Mouse (Mus musculus) layer of hippocampus, postnatal 36 days (tissue): ENCODE results near the gene Cux2. TPM values are rescaled to one million over a fixed set of nuclear protein-coding genes. Genes with fewer than 3 reads are reported as not detected.

Experiments used
- DNase-seq, 2 experiments: peaks; one replicate each; pipeline ENCODE4 v3.0.0; 2022
- total RNA-seq, 2 experiments: library from RNA; stranded (reverse); gene quantifications; 2 replicates each; pipeline ENCODE4 v1.2.3; 2021

Gene Cux2
- 10 to 100 TPM; 32.7 to 33.8 TPM for total RNA-seq

DNA sequence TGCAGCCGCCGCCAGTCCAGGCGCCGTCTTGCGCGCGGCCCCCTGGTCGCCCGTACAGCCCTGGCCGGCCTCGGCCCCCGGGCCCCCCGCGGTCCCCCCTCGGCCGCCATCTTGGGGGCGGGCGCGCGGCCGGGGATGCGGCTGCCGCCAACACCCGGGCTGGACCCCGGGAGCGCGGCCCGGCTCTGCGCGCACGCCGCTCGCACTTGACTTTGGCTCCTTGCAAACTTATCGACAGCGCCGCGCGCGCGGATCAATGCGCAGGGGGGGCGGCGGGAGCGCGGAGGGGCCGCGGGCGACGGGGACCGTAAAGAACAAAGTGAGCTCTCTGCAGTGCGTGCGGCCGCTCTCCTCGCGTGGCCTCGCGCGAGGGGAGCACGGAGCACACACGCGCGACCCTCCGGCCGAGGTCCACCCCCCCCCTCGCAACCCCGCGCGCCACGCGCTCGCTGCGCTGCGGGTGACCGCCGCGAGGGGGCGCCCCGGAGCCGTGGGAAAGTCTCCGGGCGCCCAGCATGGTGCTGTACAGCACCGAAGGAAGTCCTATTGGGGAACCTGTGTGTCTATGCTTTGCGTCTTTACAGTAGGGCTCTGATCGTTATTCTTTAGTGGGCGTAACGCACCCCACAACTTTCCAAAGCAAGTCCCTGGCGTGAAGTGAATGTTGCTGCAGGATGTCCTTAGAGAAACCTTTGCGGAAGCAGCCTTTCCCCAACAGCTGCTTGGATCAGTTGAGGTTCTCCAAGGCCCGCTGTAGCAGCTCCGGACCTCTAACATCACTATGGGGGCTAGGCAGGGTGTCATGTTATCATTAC is at the start of gene Cux2:
TSS of gene Cux2 (minus strand) at position 86 of the 815 bp plus-strand sequence.
- peak; percentile 57 to 62 for DNase-seq

DNA sequence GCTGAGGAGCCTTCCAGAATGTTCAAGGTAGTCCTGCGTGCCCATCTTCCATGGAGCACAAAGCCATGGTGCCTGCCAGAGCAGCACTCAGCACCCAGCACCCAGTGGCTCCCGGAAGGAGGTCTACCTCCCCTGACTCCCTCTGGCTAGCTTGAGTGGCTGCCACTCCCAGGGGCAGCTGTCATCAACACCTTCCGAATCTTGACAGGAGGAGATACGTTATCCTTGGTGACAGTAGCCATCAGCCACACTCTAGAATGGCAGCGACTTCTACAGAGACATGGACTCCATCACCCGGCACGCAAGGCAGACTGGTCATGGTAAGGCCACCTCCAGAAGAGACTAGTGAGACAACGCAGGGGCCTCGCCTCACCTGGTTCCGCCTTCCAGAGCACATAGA is 44.5 kb upstream of the Cux2 start:
- DNase-seq, result no peak

DNA sequence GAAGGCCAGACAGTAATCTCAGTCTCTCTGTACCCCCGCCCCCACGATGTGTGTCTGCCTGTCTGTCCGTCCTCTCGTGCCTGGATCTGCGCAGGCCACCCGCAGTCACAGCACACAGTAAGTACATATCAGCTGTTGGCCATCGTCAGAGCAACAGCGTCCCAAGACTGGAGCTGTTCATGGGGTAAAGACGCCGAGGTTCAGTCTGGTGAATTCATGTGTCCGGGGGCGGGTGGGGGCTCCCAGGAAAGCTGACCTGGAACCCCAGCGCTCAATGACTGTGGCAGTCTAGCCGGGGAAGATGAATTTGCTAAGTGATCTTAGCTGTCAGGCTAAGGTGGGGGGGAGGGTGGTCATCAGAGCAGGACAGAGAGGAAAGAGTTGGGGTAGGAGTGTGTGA is 43.8 kb upstream of the Cux2 start:
- DNase-seq, result no peak

DNA sequence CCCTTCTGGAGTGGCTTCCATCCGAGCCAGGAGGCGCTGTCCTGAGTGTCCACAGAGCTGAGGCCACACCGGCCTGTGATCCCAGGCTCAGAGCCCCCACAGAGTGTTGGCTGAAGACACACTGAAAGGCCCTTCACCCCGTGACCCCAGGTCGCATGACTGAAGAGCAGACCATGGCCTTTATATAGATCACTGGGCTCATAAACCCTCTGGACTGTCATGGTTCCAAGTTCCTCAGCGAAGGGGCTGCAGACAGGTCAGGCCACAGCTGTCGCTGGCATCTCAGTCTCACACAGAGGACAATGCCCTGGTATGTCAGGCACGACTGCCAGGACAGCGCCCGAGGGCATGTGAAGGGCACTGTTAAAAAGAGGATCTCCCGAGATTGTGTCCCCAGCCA is 42.9 kb upstream of the Cux2 start:
- no peak for DNase-seq

DNA sequence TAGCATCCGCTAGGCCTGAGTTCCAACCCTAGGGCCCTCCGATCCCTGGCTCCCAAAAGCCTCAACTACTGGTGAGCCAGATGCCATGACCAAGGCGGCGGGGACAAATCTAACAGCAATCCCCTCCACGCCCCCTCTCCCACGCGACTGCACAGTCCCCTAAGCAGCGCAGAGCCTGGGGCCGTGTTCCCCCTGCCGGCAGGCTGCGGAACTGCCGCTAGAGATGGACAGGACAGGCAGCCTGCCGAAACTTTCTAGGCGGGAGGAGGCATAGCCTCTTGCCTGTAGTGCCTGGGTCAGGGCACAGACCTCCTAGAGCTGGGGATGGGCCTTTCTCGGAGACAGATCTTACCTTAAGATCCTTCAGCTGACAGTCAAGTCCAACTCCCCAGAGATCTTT is 41.2 kb upstream of the Cux2 start:
- no peak for DNase-seq

DNA sequence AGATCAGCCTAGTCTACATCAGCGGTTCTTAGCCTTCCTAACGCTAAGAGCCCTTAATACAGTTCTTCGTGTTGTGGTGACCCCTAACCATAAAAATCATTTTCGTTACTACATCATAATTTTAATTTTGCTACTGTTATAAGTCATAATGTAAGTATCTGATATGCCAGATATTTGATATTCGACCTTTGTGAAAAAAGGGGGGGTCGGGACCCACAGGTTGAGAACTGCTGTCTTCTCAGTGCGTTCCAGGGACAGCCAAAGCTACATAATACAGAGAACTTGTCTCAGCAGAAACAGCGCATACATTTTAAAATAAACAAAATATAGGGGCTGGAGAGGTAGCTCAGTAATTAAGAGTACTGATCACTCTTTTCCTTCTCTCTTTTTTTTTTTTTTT is 39.8 kb upstream of the Cux2 start:
- DNase-seq, result no peak

DNA sequence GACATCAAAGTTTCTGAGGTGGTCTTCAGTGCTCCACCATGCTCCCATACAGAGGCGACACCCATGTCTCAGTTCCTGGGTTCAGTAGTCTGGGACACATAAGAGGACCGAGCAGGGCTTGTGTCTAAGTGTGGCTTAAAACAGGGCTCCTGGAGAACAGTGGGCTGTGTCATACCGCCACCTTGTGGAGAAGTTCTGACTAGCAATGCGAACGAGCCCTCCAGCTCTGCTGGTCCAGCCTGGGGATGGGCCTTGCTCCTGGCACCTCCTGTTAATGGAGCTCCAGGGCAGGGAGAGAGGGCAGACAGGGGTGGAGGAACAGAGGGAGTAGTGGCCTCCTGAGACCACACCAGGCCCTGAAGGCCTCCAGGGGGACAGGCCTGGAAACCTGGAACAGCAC is 39.0 kb upstream of the Cux2 start:
- peak; percentile 84 to 88 for DNase-seq

DNA sequence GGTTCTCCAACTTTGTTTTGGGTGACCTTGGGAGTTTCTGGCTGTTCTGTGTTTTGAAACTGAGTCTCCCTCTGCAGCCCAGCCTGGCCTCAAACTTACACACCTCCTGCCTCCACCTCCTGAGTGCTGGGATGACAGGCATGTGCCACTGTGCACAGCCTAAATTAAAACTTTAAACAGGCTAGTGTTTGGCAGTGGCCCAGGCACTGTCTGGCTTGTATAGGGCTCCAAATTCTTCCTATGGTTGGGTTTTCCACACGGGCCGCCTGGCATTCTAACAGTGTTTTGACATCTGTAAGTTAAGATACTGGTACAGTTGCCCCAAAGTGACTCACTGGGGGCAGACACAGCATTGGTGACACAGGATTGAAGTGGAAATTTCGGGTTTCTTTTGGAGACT is 36.2 kb upstream of the Cux2 start:
- DNase-seq, result no peak

DNA sequence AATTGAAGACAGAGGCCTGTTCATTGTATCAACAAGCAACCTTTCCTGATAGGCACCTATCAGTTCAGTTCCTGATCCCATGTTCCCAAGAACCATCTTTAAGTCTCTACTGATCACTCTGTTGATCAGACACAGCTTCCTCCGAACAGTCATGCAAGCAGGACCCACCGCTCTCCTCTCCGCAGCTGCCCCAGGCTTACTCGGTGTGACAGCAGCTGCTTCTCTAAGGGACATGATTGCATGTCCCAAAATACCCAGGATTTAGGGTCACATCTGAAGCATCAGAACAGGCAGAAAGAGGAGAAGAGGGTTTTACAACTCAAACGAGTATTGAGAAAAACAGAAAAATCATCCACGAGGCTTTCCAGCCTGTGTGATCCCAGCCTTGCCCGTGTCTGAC is 35.4 kb upstream of the Cux2 start:
- no peak for DNase-seq

DNA sequence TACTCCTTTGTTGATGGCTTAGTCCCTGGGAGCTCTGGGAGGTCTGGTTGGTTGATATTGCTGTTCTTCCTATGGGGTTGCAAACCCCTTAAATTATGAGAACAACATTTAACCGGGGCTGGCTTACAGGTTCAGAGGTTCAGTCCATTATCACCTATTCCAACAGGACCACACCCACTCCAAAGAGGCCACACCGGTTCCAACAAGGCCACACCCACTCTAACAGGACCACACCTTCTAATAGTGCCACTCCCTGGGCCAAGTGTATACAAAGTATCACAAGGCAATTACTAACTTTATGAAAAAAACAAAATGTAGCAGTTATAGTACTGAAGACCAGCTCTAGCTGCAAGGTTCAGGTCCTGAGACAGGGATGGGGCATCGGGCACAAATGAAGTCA is 34.6 kb upstream of the Cux2 start:
- no peak for DNase-seq

DNA sequence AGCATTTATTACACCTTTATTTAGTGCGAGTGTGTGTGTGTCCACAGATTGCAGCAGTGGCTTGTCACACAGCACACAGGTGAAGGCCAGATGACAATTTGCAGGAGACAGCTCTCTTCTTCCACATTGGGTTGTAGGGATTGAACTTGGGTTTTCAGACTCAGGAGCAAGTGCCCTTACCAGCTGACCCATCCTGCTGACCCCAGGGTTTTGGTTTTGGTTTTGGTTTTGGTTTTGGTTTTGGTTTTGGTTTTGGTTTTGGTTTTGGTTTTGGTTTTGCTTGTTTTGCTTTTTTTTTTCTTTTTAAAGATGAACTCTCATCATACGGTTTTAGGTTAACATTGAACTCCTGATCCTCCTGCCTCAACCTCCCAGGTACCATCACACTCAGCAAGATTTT is 33.4 kb upstream of the Cux2 start:
- DNase-seq, result no peak

DNA sequence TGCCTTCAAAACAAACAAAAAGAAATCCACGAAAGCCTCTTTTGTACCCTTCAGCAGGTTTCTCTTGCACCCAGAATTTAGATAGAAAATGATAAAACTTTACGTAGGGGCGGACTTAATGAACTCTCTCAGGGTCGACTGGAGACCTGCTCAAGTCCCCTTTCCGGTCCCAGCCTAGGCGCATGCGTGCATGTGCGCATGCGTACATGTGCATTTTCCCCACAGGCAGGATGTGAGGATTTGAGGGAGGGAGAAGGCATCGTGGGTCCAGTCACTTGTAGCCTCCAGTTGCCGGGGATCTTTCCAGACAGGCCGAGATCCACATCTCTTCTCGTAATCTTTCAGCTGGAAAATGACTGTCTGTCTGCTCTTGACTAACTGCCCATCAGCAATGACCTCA is 31.6 kb upstream of the Cux2 start:
- DNase-seq, result no peak

DNA sequence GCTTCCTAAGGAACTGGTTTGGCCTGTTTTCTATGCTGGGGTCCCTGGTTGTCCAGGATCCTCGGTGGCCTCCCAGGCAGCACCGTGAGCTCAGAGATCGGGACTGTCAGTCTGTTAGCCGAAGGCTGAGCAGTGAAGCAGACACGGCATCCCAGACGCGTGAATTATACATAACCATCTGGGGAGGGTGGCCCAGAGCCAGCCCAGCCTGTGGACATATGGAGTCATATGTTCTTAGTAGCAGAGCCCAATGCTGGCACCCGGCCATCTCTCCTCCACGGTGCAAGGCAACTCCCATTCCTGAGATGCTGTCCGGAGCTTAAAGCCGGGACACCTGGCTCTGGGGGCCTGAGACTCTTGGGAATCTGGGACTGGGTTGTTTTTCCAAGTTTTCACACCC is 31.0 kb upstream of the Cux2 start:
- DNase-seq, result peak; percentile 69 to 77

DNA sequence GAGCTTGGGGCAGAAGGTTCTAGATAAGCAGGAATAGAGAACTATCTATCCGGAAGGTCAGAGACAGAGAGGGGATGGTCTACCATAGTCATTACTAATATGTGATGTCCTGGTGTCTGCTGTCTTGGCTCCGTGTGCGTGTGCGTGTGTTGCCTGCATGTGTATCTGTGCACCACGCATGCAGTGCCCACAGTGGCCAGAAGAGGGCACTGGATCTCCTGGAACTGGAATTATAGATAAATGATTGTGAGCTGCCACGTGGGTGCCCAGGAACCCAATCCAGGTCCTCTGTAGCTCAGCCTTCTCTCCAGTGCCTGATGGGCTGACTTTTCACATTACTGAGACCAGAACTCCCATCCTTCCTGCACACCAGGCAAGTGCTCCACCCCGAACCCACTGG is 29.9 kb upstream of the Cux2 start:
- no peak for DNase-seq

DNA sequence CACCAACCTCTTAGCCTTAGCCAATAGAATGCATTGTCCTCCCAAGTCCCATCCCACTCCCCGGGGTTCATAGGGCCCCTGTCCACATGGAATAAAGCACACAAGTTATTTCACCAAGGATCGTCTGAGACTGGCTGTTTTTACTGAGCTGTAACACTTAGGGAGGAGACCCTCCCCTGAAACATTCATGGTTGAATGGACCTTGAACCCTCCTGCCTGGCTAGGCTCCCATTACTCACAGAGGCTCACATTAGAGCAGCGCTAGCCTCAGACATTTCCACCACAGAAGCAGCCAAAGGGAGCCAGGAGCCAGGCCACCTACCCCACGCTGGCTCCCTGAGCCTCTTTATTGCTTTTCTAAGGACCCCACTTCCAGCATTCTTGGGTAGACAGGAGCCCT is 27.3 kb upstream of the Cux2 start:
- no peak for DNase-seq

DNA sequence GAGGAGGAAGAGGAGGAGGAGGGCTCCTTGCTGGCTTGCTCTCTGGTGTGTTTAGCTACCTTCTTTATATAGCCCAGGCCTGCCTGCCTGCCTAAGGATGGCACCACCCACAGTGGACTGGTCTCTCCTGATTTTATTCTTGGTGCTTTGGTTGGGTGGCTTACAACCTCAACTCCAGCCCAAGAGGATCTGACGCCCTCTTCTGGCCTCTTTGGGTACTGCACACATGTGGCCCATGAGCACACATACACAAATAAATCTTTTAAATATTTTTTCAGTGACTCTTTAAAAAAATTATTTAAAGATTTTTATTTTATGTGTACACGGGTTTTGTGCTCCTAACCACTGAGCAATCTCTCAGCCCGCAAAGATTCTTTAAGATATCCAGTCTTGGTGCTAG is 25.8 kb upstream of the Cux2 start:
- no peak for DNase-seq

DNA sequence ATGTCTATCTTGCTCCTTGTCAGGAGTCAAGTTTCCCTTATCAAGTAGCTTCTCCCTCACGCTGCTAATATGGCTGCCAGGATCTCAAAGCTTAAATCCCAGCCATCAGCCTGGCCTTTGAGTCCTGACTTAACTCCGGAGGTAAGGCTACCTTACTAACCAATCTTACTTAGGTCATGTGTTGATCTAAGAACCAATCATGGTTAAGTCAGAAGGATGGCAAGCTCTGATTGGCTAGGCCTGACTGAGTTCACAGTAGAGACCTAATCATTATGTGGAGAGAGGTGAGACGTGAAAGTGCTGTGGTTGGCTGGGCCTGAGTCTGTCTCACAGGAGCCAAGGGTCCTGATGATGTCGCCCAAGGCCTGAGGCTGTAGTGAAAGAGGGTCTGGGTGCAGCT is 22.1 kb upstream of the Cux2 start:
- no peak for DNase-seq

DNA sequence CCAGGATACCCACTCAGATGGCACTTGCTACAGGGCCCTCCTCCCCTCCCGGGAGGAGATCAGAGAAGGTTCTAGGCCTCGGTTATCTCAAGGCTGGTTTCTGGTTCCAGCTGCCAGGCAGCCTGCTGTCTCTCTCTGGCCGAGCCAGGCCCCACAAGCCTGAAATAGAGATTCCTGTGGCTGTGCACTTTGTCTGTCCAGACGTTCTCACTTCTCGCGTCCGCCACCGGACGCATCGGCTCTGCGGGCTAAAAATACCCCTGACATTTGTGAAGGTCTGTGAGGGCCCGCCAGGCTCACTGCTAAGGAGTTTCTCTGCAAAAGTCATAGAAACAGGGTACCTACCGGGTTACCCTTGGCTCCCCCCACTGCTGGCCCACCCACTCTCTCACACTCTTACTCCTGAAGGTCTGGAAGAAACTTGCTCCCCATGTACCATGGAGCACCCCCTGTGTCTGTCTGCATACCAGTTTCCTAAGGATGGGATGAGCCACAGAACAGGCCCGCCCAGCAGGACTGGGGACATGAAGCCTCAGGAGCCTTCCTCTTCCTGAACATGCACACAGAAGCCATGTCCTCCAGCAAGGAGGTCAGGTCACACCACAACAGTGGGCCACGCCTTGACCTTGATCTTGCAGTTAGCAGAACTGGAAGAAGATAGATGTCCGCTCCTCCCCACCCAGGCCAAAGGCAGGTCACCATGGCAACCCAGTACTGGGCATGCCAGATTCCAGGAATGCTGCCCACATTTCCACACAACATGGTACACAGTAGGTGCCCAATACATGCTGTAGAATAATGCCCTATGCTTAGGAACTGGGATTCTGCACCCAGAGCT is 21.3 kb upstream of the Cux2 start:
- DNase-seq, result no peak

DNA sequence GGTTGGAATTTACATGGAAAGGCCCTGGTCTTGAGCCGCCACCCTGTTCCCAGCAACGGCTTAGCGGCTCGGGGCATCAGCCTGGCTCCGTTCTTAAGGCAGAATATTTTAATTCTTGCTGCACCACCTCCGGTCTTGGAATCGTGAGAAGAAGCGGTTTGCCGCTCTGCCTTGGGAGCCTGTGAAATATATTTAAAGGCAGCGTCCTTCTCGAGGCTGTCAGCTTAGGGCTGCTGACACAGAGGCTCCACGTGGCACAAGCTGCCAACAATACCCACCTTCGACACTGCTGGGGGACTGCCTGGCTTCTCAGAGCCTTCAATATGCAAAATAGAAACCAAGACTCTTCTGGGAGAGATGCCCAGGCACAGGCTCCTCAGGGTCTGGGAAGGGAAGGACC is 18.7 kb upstream of the Cux2 start:
- DNase-seq, result no peak

DNA sequence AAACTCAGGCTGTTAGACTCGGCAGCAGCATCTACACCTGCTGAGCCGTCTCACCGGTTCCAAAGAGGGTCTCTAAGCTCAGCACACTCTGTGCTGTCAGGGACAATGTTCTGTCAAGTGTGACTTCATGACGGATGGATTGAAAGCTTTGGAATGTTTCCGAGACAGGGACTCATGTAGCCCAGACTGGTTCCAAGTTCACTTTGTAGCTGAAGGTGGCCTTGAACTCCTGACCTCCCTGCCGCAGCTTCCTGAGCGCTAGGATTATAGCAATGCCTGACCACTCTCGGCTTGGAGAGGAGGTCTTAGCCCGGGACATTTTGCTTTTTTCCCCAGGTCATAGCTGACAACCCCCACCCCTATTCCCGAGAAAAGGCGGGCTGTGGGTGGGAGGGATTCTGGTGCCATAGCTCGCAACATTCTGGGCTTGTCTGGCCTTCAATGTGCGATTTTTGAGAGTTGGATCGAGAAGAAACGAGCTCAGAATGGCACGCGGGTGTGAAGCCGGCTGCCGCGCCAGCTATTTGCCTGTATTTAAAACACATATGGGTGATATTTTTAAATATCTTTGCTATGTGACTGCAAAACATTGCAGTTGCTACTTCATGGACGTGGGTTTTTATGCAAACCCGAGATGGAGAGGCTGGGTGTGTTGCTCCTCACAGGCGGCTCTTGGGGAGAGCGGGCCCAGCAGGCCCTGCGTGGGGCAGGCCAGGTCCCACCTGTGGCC is 13.5 kb upstream of the Cux2 start:
- peak; percentile 42 to 57 for DNase-seq

DNA sequence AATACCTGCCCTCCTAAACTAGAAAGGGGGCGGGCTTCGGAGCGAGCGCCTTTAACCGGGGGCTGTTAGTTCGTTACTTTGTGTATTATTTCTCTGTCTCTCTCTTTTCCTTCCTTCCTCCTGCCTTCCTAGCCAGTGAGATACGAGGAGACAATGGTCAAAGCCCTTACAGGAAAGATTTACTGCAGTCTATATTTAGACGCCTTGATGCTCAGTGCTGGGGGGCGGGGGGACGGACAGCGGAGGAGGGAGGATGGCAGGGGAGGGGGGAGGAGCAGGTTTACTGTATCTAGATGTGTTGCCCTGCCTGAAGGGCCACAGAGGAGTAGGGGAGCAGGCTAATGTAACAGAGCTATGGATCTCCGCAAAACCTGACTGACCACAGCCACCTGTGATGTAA is 12.6 kb upstream of the Cux2 start:
- DNase-seq, result no peak

DNA sequence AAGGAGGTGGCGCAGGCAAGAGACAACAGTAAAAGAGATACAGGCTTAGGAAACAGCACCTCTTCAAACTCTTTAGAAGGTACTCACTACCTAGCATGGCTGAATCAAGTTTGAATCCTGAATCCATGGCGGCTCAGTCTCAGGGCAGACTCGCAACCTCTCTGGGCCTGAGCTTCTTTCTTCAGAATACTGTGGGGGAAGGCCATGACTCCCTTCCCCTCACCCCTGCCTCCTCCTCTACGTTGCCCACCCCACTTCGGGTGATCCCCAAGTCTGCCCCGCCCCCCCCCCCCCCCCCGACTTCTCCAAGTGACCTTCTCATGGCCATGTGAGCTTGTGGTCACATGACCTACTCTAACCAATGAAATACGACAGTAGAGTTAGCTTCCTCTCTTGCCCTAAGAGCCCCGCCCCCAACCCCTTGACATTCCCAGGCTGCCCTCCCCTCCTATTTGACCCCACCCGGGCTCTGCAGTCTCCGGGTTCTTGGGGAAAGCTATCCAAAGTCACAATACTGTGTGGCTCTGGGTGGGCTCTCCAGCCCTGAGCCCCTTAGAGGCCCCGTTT is 10.9 kb upstream of the Cux2 start:
- no peak for DNase-seq
